Mouse (Mus musculus) brain, adult 2 months (tissue): ENCODE measurements at regions not wholly inside any gene's neighbourhood (a gene's known extent, or its start where the extent isn't known, plus 50 kb on each side); places are given as distances from the start of the nearest gene placed in this dataset.

Experiments used
- DNase-seq: peaks from one replicate; pipeline ENCODE4 v3.0.0; 2011; ENCODE audit warnings: low read depth, low spot score

DNA sequence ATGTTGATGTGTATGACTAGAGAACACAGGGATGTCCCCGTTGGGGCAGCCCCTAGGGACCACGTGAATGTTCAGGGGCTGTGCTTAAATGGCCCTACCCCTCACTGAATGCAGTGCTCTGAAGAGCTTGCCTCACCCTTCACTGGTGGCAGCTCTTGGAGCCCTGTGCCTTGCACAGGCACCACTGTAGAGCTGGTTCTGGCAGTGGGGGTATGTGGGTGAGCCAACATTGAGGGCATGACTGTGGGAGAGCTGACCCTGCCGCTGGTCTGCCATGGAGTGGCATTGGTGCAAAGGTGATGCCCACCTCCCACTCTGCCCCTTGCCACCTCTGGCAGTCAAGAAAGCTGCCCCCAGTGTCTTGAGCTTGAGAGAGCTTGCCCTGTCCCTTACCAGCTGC is 69.6 kb upstream of the Tdrd3 start:
- DNase-seq: no peak

DNA sequence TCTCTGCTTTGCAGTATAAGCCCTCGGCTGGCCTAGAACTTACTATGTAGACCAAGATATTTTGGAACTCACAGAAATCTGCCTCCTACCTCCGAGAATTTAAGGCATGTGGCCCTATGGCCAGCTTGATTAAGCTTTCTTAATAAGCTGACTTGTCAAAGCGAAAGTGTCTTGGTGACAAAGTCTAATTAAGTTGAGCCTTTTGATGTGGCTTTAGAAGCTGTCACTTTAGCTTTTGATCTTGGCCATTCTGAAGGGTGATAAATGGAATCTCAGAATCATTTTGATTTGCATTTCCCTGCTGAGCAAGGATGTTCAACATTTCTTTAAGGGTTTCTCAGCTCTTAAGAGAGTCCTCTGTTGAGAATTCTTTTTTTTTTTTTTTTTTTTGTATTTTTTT is 67.6 kb upstream of the Tdrd3 start:
- no peak for DNase-seq

- no peak for DNase-seq
Measured at GRCm38 (mm10) chr14:87365793-87366192, 50.6 kb upstream of the Tdrd3 start.
